Mouse (Mus musculus) heart, postnatal 4 days (tissue): ENCODE data around the gene Acsl3. TPM values are rescaled to one million over a fixed set of nuclear protein-coding genes. Genes with fewer than 3 reads are reported as not detected.
A peak's percentile ranks its signal among the peaks of the same experiment; 100 is the strongest.

Experiments used
- DNase-seq: peaks from one replicate; pipeline ENCODE4 v3.0.0; 2021
- total RNA-seq, 2 experiments: library from RNA; stranded (reverse); gene quantifications; 2 replicates each; pipeline ENCODE4 v1.2.3; 2021

The Acsl3 gene
- 10 to 100 TPM; 26.2 to 26.8 TPM for total RNA-seq

DNA sequence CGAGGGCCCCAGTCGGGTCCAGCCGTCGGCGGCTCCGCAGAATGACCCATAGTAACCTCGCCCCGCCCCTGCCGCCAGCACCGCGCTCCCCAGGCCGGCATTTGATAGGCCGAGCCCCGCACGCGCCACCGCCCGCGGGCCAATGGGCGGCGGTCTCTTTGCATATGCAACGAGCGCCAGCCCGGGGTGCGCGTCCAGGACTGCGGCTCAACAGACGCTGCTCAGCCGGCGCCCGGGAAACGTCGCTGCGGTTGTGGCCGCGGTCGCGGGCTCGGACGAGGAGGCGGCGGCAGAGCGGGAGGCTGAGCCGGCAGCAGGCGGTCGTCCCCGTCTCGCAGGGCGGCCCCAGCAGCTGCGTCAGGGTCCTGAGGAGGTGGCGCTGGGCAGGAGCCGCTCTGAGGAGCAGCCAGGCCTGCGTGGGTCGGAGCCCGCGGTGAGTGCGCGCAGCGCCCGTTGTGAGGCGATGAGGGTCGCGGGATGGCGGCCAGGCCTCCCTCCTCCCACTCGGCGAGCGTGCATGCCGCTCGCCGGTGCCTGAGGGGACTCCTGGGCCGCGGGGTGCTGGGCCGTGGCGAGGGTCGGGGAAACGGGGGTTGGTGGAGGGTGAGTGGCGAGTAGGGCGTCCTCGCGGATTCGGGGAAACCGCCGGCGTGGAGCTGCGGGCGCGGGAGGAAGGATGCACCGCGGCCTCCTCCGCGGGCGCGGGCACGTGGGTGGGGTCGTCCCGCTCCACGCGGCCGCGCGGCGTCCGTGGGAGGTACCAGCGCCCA lies at the start of gene Acsl3, which contains the start of gene Utp14b:
TSS of gene Acsl3 (plus strand) at position 155 of the 770 bp plus-strand sequence.
TSS of gene Utp14b (plus strand) at position 368 of the 770 bp plus-strand sequence.
- peak; percentile 98 for DNase-seq

DNA sequence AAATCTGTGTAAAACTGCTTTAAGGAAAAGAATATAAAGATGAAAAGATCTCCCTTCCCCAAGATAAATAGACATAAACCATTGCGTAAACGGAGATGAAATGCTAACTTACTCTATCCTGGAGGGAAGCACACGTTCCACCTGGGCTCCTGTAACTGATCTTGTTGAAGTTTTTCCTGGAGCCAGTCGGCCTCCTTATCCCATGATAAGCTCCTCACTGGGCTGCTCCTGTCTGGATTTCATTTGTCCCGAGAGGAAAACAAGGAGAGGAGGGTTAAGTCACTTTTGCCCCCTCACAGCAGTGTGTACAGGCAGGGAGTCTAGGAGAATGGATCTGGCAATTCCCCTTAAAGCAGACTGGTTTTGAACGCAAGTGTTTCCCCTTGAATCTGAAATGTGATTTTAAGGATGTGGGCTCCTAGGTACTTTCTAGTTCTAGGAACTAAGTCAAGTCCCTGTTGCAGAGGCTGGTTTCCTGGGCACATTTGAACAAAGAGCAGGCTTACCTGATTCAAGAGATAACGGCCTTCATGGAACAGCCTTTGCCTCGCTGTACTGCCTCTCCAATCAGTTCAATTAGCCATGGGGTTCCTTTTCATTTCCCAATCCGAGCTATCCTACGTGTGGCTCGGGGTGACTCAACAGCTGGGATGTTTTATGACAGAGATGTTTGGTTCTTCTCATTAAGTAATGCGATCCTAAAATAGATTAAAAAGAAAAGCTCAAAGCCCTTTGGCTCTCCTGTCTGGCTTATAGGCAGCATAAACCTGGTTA lies 48.3 kb upstream of the Acsl3 start:
- no peak for DNase-seq

- DNase-seq = no peak
Measured at GRCm38 (mm10) chr1:78611039-78611438, 46.6 kb upstream of the Acsl3 start.

- DNase-seq = no peak
Measured at GRCm38 (mm10) chr1:78612959-78613358, 44.7 kb upstream of the Acsl3 start.

DNA sequence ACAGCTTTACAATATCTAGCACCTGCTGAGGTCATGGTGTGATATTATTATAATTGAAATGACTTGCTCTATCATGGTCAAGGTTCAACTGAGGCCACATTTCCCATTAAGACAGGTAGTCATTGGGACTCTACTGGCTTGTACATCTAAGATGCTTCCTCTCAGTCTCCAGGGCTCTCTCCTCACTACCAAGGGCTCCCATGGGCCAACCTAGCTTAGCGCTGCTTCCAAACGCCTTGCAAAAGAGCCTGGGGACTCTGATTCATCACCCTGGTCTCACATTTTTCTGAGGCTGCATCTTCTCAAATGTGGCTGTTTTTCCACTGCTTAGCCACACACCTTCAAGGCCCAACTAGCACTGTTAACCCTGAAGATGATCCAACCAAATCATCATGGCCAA lies 33.3 kb upstream of the Acsl3 start:
- no peak for DNase-seq

GRCm38 (mm10) chr1:78634486-78634885 lies 23.1 kb upstream of the Acsl3 start:
- DNase-seq = no peak

- DNase-seq = no peak
Measured at GRCm38 (mm10) chr1:78640871-78641270, 16.8 kb upstream of the Acsl3 start.

GRCm38 (mm10) chr1:78641791-78642190 lies 15.8 kb upstream of the Acsl3 start:
- no peak for DNase-seq

DNA sequence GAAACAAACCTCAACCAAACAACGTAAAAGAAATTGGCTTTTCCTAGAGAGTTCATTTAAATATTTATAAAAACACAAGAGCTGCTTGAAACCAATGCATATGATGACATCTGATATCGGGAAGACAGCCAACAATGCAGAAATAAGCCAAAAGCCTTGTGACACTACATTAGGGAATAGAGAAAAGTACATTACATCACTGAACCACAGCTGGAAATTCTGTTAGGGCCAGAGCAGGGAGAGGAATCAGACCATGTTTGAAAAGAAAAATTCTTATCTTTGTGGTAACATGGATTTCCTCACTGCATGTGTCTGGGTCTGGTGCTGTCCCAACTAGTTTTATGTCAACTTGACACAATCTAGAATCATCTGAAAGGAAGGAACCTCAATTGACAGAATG lies 15.4 kb upstream of the Acsl3 start:
- peak; percentile 35 for DNase-seq

DNA sequence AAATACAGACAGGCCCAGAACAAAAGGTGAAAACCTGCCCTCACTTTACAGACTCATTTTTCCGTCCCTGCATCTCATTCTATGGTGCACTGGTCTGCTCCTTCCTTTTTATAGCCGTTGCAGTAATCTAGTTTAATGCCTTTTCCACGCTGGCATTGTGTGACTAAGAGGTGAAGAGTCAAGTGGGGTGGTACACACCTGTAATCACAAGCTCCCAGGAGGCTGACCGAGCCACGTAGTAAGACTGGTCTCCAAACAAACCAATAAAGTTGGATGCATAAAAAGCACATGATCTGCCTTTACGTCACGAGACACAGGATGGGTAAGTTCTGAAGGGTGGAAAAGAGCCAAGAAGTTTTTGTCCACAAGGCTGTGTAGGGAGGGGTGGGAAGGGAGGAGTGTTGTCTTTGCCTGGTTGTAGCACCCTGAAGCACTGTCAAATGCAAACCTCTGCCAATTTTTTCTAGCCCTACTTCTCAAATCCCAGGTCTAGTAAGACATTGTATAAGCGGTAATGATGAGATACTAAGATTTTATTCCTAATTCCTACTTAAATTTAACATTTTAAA lies 10.2 kb upstream of the Acsl3 start:
- DNase-seq = no peak

DNA sequence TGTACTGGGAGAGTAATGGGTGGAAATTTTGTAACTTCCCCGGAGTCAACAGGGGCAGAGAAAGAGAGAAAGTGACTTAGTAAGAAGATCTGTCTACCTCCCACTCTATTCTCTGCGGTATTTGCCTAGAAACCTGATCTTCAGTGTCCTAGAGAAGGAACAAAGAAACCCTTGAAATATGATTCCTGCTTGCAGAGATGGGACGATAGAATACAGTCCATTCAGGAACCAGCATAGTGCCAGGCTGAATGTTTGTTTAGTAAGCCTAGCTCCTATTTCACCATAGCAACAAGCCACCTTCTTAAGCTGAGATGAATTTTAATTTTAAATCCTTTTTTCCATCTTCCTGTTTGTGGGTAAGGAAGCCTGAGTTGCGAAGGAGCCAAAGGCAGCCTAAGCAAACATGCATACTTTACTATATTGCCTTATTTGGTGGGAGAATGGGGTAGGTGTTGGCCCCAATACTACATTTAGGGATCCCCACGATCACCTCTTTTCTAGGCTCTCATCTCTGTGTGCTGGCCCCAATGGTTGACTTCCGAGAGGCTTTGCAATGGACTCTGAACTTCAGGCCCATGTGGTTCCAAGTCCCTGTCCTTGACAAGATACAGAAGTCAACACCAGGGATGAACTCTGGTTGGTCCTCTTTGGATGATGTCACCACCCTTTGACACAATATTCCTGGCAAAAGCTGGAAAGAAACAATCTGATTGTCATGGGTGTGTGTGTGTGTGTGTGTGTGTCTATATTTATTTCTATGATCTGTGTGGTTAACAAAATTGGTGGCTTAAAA lies 8.2 kb upstream of the Acsl3 start:
- DNase-seq = no peak

DNA sequence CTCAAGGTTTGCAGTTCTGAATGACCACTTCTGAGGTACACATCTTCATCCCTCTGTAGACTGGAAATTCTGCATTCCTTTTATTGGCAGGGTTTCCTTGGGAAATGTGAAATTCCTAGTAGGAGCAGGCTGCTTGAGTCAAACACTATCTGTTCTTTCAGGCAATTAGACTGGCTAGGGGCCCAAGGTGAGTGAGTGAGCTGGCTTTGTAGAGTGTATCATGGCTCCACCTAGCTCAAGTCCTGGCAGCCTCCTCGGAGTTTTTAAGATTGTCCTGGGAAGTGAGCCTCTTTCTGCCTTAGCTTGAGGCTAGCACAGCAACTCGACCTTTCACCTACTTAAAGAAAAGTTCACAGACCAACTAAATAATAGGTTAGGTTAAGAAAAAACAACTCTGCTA lies 1.2 kb upstream of the Acsl3 start:
- DNase-seq = peak; percentile 29

DNA sequence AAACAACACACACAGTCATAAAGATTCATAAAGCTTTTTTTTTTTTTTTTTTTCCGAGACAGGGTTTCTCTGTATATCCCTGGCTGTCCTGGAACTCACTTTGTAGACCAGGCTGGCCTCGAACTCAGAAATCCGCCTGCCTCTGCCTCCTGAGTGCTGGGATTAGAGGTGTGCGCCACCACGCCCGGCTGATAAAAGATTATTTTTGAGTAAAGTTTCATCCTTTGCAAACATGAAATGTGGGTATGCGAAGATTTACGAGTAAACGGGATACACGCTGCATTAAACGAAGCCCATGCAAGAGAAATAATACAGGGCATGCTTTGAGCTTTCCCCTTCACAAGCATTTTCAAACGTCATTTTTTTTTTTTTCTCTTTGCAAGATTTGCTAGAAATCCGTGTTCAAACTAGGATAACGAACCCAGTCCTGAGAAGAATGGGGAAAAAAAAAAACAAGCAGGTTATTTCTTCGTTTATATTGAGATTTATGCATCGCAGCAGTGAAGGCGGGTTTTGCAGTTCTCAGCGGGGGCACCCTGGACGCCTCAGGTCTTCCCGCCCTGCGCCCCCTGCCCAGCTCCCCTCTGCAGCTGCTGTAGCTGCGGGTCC lies 500 bp upstream of the Acsl3 start:
- DNase-seq = no peak

DNA sequence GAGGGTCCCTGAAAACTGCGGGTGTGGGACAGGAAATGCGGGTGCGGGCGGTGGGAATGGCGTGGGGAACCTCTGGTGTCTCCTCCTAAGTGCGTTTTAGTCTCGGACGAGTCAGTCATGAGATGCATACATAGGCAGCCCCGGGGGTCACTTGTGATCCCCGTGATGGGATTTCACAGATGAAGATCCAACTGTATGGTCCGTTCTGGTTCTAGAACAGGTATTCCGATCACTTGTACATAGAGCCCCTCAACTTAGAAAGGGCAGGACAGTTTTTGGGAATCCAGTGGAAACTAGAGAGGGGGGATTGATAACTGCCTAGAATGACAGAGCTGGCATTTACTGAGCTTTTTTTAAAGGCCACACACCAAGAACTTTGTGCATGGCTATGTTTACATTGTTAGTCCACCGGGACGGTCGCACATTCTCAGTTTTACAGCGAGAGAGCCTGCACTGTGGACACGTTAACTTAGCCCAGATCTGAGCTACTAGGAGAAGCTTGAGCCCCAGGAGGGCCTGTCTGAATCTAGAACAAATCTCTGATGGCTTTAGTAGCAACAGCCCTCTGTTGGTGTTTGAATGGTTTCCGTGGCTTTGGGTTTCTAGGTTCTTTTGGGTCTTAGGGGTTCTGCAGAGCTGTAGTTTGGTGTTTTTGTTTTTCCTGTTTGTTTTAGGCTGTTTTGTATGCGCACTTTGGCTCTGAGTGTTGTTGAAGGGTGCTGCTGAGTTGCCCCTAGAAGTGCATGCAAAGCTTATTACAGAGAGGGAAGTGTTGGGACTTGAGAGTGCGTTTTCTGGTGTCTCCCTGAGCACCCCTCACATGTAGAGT lies 1.0 kb downstream of the Acsl3 start:
- DNase-seq = no peak

GRCm38 (mm10) chr1:78659270-78659823 lies 1.7 kb downstream of the Acsl3 start:
- no peak for DNase-seq

- DNase-seq = no peak
Measured at GRCm38 (mm10) chr1:78664326-78664725, 6.7 kb downstream of the Acsl3 start.

DNA sequence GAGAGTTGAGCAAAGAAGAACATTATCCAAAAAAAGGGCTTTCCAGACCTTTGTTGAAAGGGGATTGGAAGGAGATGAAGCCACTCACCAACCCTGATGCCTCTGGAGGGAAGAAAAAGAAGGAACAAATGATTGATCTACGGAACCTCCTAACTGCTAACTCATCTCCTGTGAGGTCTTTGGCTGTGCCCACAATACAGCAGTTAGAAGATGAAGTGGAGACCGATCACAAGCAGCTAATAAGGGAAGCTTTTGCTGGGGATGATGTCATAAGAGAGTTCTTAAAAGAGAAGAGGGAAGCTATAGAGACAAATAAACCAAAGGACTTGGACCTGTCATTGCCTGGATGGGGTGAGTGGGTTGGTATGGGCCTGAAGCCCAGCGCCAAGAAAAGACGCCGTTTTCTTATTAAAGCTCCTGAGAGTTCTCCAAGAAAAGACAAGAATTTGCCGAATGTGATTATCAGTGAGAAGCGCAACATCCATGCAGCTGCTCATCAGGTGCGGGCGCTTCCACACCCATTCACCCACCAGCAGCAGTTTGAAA lies 8.4 kb downstream of the Acsl3 start:
- no peak for DNase-seq

GRCm38 (mm10) chr1:78666585-78666984 lies 9.0 kb downstream of the Acsl3 start:
- no peak for DNase-seq

GRCm38 (mm10) chr1:78682291-78682690 lies 24.7 kb downstream of the Acsl3 start:
- no peak for DNase-seq

DNA sequence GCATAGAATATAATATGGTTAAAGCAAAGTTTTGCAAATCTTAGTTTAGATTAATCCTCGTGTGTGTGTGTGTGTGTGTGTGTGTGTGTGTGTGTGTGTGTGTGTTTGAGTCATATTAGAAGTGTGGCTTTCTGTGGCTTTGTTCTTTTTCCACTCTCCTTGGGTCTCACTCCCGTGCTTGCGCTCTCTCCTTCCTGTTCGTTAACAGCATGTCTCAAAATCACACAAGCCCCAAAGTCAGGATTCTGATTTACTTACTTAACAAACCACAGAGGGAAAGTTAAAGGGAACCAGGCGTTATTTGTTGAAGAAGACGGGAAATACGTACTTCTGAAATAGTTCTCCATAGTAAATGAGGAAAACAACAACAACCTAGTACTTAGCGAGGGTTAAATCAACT lies 26.5 kb downstream of the Acsl3 start:
- no peak for DNase-seq

GRCm38 (mm10) chr1:78686872-78687271 lies 29.2 kb downstream of the Acsl3 start:
- peak; percentile 46 for DNase-seq
